Mouse (Mus musculus): ENCODE results near the gene Mcts2. TPM values are rescaled to one million over a fixed set of nuclear protein-coding genes. Genes with fewer than 3 reads are reported as not detected.

Mcts2 gene
- polyA plus RNA-seq, 1 experiment = 31.5 TPM

DNA sequence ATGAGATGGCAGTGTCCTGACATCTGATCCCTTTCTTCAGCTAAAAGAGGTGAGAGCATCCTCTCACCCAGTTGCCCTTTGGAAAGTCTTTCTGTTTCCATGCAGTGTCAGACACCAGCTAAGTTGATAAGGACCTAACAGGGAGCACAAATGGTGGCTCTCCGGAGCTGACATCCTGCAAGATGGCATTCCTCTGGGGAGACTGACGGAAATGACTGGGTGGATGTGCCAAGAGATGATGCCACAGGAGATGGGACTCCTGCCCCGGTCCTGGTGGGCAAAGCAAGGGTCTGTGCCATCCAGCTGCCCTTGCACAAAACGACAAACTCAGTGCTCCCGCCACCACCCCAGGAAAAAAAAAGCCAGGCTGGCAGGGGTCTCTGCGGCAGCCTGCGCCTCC is 20.4 kb downstream of the Mcts2 start:
- Histone ChIP-seq H3K27ac (ENCODE audit: insufficient read depth, low read length) (peak overlapping the region; percentile 67), H3K4me3 (ENCODE audit: low read depth, low read length) (peak overlapping the region; percentile 65), H3K27me3 (ENCODE audit: control insufficient read depth, insufficient read depth, low read length, poor library complexity, severe bottlenecking) (no peaks in the 10 kb centered on the region), H3K9ac (ENCODE audit: low read depth, poor library complexity, severe bottlenecking) (peak overlapping the region; percentile 59), H3K36me3 (ENCODE audit: control insufficient read depth, insufficient read depth, low read length, poor library complexity, severe bottlenecking) (no peaks in the 10 kb centered on the region), H3K4me1 (ENCODE audit: control insufficient read depth, insufficient read depth, low read length) (peaks cover 3% of the 10 kb centered on the region), H3K9me3 (replicated peaks; ENCODE audit: control insufficient read depth, insufficient read depth, low read length, poor library complexity, severe bottlenecking) (no peaks in the 10 kb centered on the region)
- no peak for TF ChIP-seq EP300 (IDR thresholded peaks at IDR 0.05; ENCODE audit: insufficient read depth, low read depth, low read length)

DNA sequence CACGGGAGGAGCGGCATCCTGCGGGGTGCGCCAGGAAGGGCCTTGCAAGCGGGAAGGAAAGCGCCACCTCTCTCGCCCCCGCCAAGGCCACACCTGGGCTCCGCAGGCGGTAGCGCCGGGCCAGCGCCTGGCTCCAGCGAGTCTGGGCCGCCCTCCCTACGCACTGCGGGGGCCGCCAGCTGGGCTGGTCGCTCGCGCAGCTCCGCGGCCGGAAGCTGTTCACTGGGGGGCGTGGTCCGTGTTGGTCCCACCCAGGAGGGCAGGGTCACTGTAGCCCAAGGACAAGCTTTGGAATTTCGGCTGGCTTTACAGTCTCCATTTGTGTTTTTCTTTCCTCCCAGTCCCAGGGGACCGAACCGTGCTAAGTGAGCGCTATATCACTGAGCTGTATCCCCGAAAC is 20.8 kb downstream of the Mcts2 start:
- Histone ChIP-seq H3K4me1 (ENCODE audit: control insufficient read depth, insufficient read depth, low read length) (peaks cover 3% of the 10 kb centered on the region), H3K9ac (ENCODE audit: low read depth, poor library complexity, severe bottlenecking) (peak overlapping the region; percentile 64), H3K36me3 (ENCODE audit: control insufficient read depth, insufficient read depth, low read length, poor library complexity, severe bottlenecking) (no peaks in the 10 kb centered on the region), H3K27me3 (ENCODE audit: control insufficient read depth, insufficient read depth, low read length, poor library complexity, severe bottlenecking) (no peaks in the 10 kb centered on the region), H3K27ac (ENCODE audit: insufficient read depth, low read length) (peak overlapping the region; percentile 94), H3K4me3 (ENCODE audit: low read depth, low read length) (peak overlapping the region; percentile 66), H3K9me3 (replicated peaks; ENCODE audit: control insufficient read depth, insufficient read depth, low read length, poor library complexity, severe bottlenecking) (no peaks in the 10 kb centered on the region)
- TF ChIP-seq CTCF (IDR thresholded peaks at IDR 0.05; ENCODE audit: low read depth, low read length) (no peak), EP300 (IDR thresholded peaks at IDR 0.05; ENCODE audit: insufficient read depth, low read depth, low read length) (peak; percentile 81), POLR2A (IDR thresholded peaks at IDR 0.05; ENCODE audit: insufficient read depth, low read length) (peak; percentile 41)

DNA sequence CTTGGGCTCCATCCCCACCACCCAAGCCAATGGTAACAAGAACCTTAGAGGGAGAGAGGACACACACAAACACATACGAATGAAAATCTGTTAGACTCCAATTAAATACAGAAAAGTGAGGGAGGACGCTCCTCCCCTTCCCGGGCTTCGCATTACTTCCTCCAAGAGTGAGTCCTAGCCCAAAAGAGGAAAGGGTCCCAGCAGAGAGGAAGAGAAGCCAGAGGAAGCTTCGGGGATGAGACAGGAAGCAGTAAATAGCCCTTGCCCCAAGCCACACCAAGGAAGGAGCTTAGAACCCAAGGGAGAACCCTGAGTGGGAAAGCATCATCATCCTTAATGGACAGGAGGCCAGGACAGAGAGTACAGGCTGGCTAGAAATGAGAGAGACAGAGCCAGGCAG is 22.2 kb downstream of the Mcts2 start:
- H3K27ac ChIP-seq (ENCODE audit: insufficient read depth, low read length) = peak overlapping the region; percentile 94

DNA sequence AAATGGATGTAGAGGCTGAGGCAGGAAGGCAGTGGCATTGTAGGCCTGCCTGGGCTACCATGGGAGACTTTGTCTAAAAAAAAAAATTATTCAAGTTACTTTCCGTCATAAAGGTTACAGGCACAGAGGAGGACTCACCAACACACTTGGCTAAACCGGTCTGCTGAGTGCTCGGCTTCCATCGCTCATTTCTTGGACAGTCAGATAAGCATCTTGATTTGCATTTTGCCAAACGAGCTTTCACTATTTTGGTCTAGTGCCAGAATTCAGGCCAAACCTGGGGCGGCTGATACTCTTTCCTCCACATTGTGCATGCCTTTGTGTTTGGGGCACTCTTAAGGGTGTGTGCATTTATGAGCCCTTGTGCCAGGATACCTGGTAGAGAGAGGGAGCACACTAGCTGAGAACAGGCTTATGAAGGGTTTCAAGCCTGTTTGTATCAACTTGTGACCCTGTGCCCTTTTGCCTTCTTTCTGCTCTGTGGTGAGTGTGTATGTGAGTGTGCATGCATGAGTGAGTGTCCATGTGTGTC is 29.5 kb downstream of the Mcts2 start:
- no peak overlapping the region for H3K27ac ChIP-seq (ENCODE audit: insufficient read depth, low read length)
- H3K9ac ChIP-seq (ENCODE audit: low read depth, poor library complexity, severe bottlenecking) = no peak overlapping the region
- TF ChIP-seq POLR2A (IDR thresholded peaks at IDR 0.05; ENCODE audit: insufficient read depth, low read length) (no peak), CTCF (IDR thresholded peaks at IDR 0.05; ENCODE audit: low read depth, low read length) (no peak)
- no peaks in the 10 kb centered on the region for H3K9me3 ChIP-seq (replicated peaks; ENCODE audit: control insufficient read depth, insufficient read depth, low read length, poor library complexity, severe bottlenecking)
- no peaks in the 10 kb centered on the region for H3K4me1 ChIP-seq (ENCODE audit: control insufficient read depth, insufficient read depth, low read length)
- no peaks in the 10 kb centered on the region for H3K36me3 ChIP-seq (ENCODE audit: control insufficient read depth, insufficient read depth, low read length, poor library complexity, severe bottlenecking)
- no peak overlapping the region for H3K4me3 ChIP-seq (ENCODE audit: low read depth, low read length)
- H3K27me3 ChIP-seq (ENCODE audit: control insufficient read depth, insufficient read depth, low read length, poor library complexity, severe bottlenecking) = no peaks in the 10 kb centered on the region

More for the DNA sequence above, 22.2 kb downstream of the Mcts2 start:
- Histone ChIP-seq H3K4me3 (ENCODE audit: low read depth, low read length) (no peak overlapping the region), H3K9me3 (replicated peaks; ENCODE audit: control insufficient read depth, insufficient read depth, low read length, poor library complexity, severe bottlenecking) (no peaks in the 10 kb centered on the region), H3K27me3 (ENCODE audit: control insufficient read depth, insufficient read depth, low read length, poor library complexity, severe bottlenecking) (no peaks in the 10 kb centered on the region), H3K36me3 (ENCODE audit: control insufficient read depth, insufficient read depth, low read length, poor library complexity, severe bottlenecking) (no peaks in the 10 kb centered on the region), H3K9ac (ENCODE audit: low read depth, poor library complexity, severe bottlenecking) (no peak overlapping the region), H3K4me1 (ENCODE audit: control insufficient read depth, insufficient read depth, low read length) (peaks cover 3% of the 10 kb centered on the region)
- TF ChIP-seq POLR2A (IDR thresholded peaks at IDR 0.05; ENCODE audit: insufficient read depth, low read length) = no peak
- no peak for TF ChIP-seq EP300 (IDR thresholded peaks at IDR 0.05; ENCODE audit: insufficient read depth, low read depth, low read length)
- no peak for TF ChIP-seq CTCF (IDR thresholded peaks at IDR 0.05; ENCODE audit: low read depth, low read length)

DNA sequence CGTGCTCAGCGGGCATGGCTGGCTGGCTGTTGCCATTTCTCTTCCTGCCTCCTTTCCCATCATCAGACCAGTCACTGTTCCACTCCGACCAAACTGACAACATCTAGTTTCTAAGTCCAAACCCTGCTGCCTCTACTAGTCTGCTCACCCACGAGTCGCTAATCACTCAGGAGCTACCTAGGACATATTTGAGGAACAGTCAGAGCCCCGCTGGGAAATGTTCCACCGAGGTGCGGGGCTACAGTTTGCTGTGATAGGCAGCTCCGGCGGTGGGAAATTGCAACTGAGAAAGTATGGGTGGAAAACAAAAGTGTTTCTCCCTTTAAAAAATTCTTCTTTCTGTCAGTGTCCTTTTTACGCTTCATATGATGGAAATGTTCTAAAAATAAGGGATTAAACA is 30.8 kb downstream of the Mcts2 start:
- H3K27ac ChIP-seq (ENCODE audit: insufficient read depth, low read length) = no peak overlapping the region
- H3K4me1 ChIP-seq (ENCODE audit: control insufficient read depth, insufficient read depth, low read length) = no peaks in the 10 kb centered on the region
- H3K9ac ChIP-seq (ENCODE audit: low read depth, poor library complexity, severe bottlenecking) = no peak overlapping the region
- TF ChIP-seq CTCF (IDR thresholded peaks at IDR 0.05; ENCODE audit: low read depth, low read length) = no peak
- TF ChIP-seq EP300 (IDR thresholded peaks at IDR 0.05; ENCODE audit: insufficient read depth, low read depth, low read length) = no peak
- TF ChIP-seq POLR2A (IDR thresholded peaks at IDR 0.05; ENCODE audit: insufficient read depth, low read length) = no peak
- H3K27me3 ChIP-seq (ENCODE audit: control insufficient read depth, insufficient read depth, low read length, poor library complexity, severe bottlenecking) = no peaks in the 10 kb centered on the region
- H3K4me3 ChIP-seq (ENCODE audit: low read depth, low read length) = no peak overlapping the region
- H3K36me3 ChIP-seq (ENCODE audit: control insufficient read depth, insufficient read depth, low read length, poor library complexity, severe bottlenecking) = no peaks in the 10 kb centered on the region
- H3K9me3 ChIP-seq (replicated peaks; ENCODE audit: control insufficient read depth, insufficient read depth, low read length, poor library complexity, severe bottlenecking) = no peaks in the 10 kb centered on the region

DNA sequence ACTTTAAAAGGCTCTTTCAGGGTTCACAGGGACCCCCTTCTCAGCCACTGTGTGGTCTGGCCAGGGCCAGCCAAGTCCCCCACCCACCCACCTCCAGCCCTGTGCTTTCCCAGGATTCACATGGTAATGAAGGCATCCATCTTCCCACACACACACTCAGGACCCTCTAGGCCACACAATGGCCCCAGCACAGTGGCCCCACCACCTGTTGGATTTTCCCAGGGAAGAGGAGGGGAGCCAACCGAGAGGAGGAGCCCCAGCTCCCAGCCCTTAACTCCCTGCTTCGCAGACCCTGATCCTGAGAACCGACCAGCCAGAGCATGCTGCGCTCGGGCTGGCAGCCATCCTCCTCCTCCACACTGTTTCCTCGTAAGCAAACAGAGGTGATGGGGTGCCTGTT is 31.2 kb downstream of the Mcts2 start:
- H3K9ac ChIP-seq (ENCODE audit: low read depth, poor library complexity, severe bottlenecking) = no peak overlapping the region
- H3K27me3 ChIP-seq (ENCODE audit: control insufficient read depth, insufficient read depth, low read length, poor library complexity, severe bottlenecking) = no peaks in the 10 kb centered on the region
- H3K4me1 ChIP-seq (ENCODE audit: control insufficient read depth, insufficient read depth, low read length) = no peaks in the 10 kb centered on the region
- no peaks in the 10 kb centered on the region for H3K9me3 ChIP-seq (replicated peaks; ENCODE audit: control insufficient read depth, insufficient read depth, low read length, poor library complexity, severe bottlenecking)
- TF ChIP-seq CTCF (IDR thresholded peaks at IDR 0.05; ENCODE audit: low read depth, low read length) (no peak), POLR2A (IDR thresholded peaks at IDR 0.05; ENCODE audit: insufficient read depth, low read length) (no peak), EP300 (IDR thresholded peaks at IDR 0.05; ENCODE audit: insufficient read depth, low read depth, low read length) (0 out of 2 replicates have a peak, but pooled peaks have one; percentile 44)
- H3K4me3 ChIP-seq (ENCODE audit: low read depth, low read length) = no peak overlapping the region
- no peak overlapping the region for H3K27ac ChIP-seq (ENCODE audit: insufficient read depth, low read length)
- H3K36me3 ChIP-seq (ENCODE audit: control insufficient read depth, insufficient read depth, low read length, poor library complexity, severe bottlenecking) = no peaks in the 10 kb centered on the region

Measured in ES-Bruce4 (cell line).